Mouse (Mus musculus): ENCODE measurements around the gene C1ql1.
A peak's percentile ranks its signal among the peaks of the same experiment; 100 is the strongest.

C1ql1 gene

GRCm38 (mm10) chr11:102958431-102958830 lies 11.9 kb upstream of the C1ql1 start:
- no peak for DNase-seq (ENCODE audit: low read depth, low spot score)

- DNase-seq (ENCODE audit: low read depth, low spot score), result no peak
Observed at GRCm38 (mm10) chr11:102957692-102958091, 11.2 kb upstream of the C1ql1 start.

DNA sequence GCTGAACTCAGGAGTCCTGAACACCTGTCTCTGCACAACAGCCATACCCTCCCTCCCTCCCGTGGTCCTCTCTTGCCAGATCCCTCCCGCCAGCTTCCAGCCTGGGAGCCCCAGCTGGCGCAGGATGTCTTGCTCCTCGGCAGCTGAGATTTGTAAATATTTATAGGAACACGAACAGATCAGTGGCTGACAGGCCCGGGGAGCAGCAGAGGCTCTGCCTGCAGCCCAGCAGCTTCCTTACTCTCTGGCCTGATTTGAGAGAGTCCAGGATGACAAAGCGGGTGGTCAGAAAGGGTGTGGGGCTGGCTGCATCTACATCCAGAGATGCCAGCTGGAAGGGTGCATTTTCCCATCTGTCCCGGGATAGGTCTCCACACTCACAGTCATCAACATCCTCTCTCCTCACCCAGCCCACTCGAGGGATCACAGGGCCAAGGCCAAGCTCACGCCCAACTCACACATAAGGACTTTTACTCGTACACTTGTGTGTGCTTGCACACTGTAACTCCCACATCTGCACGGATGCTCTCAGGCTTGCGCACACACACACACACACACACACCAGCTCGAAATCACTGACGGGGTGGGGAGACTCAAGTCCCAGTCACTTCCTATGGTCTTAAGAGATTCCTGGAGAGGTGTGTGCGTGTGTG lies 10.6 kb upstream of the C1ql1 start:
- DNase-seq (ENCODE audit: low read depth, low spot score), result no peak

DNA sequence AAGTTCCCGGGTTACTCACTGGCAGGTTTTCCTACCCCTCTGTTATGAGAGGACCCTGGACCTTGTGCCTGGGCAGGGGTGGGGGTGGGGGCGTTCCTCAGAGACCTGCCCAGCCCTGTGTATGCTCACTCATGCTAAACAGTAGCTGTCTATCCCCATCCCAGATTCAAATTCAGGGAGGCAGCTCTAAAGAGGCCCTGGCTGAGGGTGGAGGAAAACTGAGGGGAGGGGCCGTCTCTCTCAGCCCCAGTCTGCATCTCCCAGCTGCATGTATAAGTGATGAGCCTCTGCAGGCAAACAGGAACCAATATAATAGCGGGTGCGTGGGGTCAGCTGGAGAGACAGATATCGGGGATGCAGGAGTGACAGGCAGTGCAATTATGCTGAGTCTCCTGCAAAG lies 6.4 kb upstream of the C1ql1 start:
- DNase-seq (ENCODE audit: low read depth, low spot score), result no peak

GRCm38 (mm10) chr11:102948043-102948961 lies 1.8 kb upstream of the C1ql1 start:
- no peak for DNase-seq (ENCODE audit: low read depth, low spot score)

DNA sequence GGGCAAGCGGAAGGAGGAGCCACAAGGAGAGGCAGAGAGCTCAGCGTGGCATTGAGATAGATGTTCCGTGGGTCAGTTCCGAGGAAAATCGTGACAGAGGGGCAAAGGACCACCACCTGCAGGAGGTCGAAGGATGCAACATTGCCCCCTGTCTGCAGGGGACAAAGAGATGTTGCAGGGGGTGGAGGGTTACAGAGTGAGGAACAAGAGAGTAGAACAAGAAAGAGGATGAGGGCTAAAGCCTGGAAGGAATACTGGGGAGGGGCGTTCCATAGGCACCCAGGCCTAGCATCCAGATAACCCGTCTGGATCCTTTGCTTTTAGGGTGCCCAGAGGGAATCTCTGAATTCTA lies 480 bp upstream of the C1ql1 start:
- no peak for DNase-seq (ENCODE audit: low read depth, low spot score)

- no peak for DNase-seq (ENCODE audit: low read depth, low spot score)
Observed at GRCm38 (mm10) chr11:102945306-102946264, 903 bp downstream of the C1ql1 start.

GRCm38 (mm10) chr11:102941236-102941635 lies 5.3 kb downstream of the C1ql1 start:
- DNase-seq (ENCODE audit: low read depth, low spot score), result no peak

DNA sequence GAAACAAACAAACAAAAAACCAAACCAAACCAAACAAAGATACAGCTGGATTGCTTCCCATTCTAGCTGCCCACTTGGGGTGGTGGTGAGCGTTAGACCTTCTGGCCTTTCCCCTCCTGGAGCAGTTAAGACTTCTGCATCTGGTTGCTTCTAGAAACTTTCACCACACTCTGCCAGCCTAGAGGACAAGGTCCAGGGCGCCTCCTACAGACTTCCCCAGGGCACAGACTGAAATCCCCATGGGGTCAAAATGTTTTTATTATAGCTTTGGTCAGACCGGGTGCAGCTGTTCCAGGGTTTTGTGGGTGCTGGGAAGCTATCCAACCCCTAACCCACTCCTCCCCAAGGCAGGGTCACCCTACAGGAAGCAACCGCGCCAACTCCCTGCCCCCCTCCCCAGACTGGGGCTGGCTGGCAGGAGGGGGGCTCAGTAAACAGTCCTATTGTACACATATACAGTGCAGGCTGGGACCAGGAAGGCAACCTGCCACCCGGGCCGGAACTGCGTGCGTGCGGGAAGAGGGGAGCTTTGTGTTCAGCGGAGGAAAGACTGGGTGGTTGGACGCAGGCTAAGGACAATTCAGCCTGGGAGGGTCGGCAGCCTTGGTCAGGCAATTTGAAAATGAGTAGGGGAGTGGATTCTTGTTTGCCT lies 7.3 kb downstream of the C1ql1 start:
- DNase-seq (ENCODE audit: low read depth, low spot score), result no peak

GRCm38 (mm10) chr11:102937529-102938182 lies 8.8 kb downstream of the C1ql1 start:
- no peak for DNase-seq (ENCODE audit: low read depth, low spot score)

DNA sequence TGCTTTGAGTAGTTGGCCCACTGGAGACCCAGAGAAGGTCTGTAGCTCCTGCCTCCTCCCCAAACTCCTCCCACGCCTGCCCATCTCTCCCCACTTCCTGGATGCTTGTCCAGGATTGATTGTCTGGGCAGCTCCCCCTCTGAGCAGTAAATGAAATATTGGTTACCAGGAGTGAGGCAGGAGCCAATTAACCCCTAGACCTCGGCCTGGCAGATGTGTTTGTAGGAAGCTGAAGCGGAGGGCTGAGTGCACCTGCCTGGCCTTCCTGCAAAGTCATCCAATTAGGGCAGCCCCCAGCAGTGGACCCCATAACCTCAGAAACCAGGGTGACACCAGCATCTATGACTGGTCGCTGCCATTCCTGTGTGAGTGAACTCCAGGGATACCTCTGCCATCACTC lies 10.2 kb downstream of the C1ql1 start:
- no peak for DNase-seq (ENCODE audit: low read depth, low spot score)

GRCm38 (mm10) chr11:102930672-102931071 lies 15.8 kb downstream of the C1ql1 start:
- DNase-seq (ENCODE audit: low read depth, low spot score), result no peak

DNA sequence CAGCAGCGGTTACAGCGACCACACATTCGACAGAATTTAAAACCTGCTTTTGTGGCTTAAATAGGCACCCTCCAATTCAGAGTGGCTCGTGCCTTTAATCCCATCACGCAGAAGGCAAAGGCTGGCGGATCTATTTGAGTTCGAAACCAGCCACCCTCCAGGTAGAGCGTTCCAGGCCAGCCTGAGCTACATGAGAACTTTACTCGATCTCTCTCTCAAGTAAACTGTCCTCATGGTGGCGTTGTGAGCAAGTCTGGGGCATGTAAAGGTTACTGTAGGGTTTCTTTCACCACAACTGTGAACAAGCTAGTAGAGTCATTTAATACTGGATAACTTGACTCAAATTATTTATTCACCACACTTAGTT lies 21.2 kb downstream of the C1ql1 start:
- DNase-seq (ENCODE audit: low read depth, low spot score), result no peak

- peak; percentile 92 for DNase-seq (ENCODE audit: low read depth, low spot score)
Observed at GRCm38 (mm10) chr11:102924557-102925350, 21.7 kb downstream of the C1ql1 start, which contains the start of gene Kif18b. Gene Kif18b (minus strand): TSS chr11:102925124.

GRCm38 (mm10) chr11:102921491-102921890 lies 25.0 kb downstream of the C1ql1 start:
- DNase-seq (ENCODE audit: low read depth, low spot score), result no peak

GRCm38 (mm10) chr11:102918077-102918476 lies 28.4 kb downstream of the C1ql1 start:
- DNase-seq (ENCODE audit: low read depth, low spot score), result no peak

GRCm38 (mm10) chr11:102915380-102915779 lies 31.1 kb downstream of the C1ql1 start:
- no peak for DNase-seq (ENCODE audit: low read depth, low spot score)

GRCm38 (mm10) chr11:102911376-102911775 lies 35.1 kb downstream of the C1ql1 start:
- no peak for DNase-seq (ENCODE audit: low read depth, low spot score)

DNA sequence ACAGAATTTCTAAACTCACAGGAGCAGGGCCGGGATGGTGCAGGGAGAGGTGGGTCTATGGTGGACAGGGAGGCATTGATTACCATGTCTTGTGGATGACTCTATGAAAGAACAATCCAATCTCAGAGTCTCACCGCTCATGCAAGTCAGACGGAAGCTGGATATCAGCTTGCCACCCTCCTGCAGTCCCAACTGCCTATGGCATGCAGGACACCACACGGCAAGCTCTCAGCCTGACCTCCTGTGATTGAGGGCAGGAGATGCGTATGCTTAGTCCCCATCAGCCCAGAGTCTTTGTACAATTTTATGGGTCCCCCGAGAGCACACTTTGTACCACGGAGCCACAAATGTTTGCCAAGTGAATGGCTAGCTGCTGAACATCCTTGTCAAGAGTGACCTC lies 42.8 kb downstream of the C1ql1 start:
- no peak for DNase-seq (ENCODE audit: low read depth, low spot score)

- DNase-seq (ENCODE audit: low read depth, low spot score), result no peak
Observed at GRCm38 (mm10) chr11:102902107-102902506, 44.4 kb downstream of the C1ql1 start.

Measured in retina, postnatal 7 days (tissue).